Mouse (Mus musculus): ENCODE data around the gene Slc35f3. TPM values are rescaled to one million over a fixed set of nuclear protein-coding genes. Genes with fewer than 3 reads are reported as not detected.

Gene Slc35f3
- 0.61 TPM for polyA plus RNA-seq (2014; fragmentation: Illumina TruSeq; extraction: RNeasy Lipid Tissue Mini Kit (QIAGEN cat#74804); ENCODE audit: insufficient read depth, low read depth, low replicate concordance)

GRCm38 (mm10) chr8:126298296-126299093 is at the start of gene Slc35f3:
Slc35f3 (plus strand) TSS chr8:126298558.

GRCm38 (mm10) chr8:126422174-126422919 is 124.0 kb downstream of the Slc35f3 start, which contains the start of gene Coa6:
Coa6 (plus strand) TSS chr8:126422515.

Other genes with a start within 250 kb of the Slc35f3 start
- 28.6 TPM for gene Coa6, start 124.0 kb downstream of the Slc35f3 start, polyA plus RNA-seq (2014; fragmentation: Illumina TruSeq; extraction: RNeasy Lipid Tissue Mini Kit (QIAGEN cat#74804); ENCODE audit: insufficient read depth, low read depth, low replicate concordance)
- gene Tarbp1, start 176.5 kb downstream of the Slc35f3 start, polyA plus RNA-seq (2014; fragmentation: Illumina TruSeq; extraction: RNeasy Lipid Tissue Mini Kit (QIAGEN cat#74804); ENCODE audit: insufficient read depth, low read depth, low replicate concordance) = 1.5 TPM

Measured in lung, adult 10 weeks (tissue).